Mouse (Mus musculus) E14TG2a.4 (cell line): ENCODE measurements around the gene Lamp1.

Experiments used
- CTCF ChIP-seq: conservative IDR thresholded peaks from 2 replicates; pipeline ENCODE4 v1.5.1; 2014; ENCODE audit warnings: low read length
- POU5F1 ChIP-seq: IDR thresholded peaks from 2 replicates; pipeline ENCODE4 v1.6.1; 2014; ENCODE audit warnings: low read length, borderline replicate concordance

- TF ChIP-seq CTCF (no peak), POU5F1 (no peak)
Observed at GRCm38 (mm10) chr8:13178137-13178536, 19.2 kb downstream of the Lamp1 start.
